Mouse (Mus musculus) lung, adult 18-20 months (tissue): ENCODE data around the gene Stat3.
A peak's percentile ranks its signal among the peaks of the same experiment; 100 is the strongest.

ENCODE experiments used
- DNase-seq, 2 experiments: peaks; one replicate each; pipeline ENCODE4 v3.0.0; 2022; ENCODE audit warnings: mixed read lengths in 2 of 2

Gene Stat3

DNA sequence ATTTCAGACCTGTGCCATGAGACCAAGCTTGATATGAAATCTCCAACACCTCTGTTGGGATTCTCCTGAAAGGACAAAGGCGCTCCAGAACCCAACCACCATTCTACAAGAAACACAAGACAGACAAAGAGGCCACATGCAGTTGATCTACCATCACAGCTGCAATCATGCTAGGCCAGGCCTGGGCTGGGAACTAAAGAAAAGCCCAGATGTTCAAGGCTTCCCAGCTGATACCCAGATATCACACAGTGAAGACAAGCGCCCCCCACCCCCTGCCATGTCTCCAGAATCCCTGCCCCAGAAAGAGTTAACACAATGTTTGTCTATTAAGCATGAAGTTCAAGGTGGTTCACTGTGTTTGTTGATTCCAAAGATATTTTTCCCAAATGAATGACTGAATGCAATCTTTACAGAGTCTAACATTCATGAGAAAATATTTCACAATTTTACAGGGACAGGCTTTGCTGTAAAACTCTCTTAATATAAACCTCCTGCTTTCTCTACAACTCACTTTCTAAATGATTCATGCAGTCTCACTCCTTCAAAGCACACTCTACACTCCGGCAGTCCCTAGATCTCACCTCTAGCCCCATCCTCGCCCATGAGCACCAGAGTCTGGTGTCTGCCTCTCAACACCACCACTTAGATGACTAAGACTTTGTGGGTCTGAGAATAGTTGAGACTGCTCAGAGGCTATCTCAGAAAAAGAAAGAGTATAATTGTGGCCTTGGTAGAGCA lies 18.3 kb downstream of the Stat3 start:
- no peak for DNase-seq

DNA sequence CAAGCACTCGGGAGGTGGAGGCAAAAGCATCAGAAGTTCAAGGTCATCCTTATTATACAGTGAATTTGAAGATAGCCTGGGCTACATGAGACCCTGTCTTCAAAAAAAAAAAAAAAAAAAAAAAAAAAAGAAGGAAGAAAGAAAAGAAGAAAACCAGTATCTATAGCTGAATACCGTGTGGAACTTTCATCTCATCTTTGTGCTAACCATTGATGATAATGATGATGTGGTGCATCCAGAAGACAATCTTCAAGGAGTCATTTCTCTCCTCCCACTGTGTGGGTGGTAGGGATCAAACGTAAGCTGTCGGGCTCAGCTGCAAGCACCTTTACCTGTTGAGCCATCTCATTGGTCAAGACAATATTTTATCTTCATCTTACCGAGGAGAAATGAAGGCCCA lies 21.3 kb downstream of the Stat3 start:
- DNase-seq, result no peak

DNA sequence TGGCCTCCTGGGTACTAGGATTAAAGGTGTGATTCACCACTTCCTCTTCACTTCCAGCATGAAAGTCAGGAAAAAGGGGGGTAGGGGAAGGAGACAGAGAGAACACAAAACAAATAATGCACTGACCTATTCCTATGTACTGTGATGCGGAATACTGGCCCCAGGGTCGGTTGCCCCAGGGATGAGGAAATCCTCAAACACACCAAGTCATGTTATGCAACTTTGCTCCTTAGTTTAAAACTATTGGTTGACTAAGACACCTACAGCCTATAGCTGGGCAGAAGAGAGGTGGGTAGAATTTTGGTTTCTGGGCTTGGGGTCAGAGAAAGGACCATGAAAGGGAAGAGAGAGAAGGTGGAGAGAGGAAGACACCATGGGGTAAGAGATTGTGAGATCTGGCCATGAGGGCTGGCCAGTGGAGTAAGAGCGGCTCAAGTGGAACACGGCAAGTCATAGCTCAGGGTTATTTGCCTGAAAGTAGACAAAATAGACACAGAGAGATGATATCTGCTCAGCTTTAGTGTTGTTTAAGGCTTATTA lies 22.8 kb downstream of the Stat3 start:
- DNase-seq, result no peak

DNA sequence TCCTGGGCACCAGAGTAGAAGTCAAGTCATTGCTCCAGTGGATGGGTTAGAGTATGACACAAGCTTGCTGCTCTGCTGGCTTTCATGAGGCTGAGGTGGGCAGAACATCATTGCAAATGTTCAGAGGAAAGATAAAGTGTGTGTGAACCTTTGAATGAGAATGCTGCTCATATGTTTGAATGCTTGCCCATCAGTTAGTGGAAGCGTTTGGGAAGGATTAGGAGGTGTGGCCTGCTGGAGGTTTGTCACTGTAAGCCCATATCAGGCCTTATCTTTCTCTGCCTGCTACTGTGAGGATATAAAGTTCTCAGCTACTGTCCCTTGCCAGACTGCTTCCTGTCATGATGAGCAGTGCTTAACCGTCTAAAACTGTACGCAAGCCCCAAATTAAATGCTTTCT lies 24.3 kb downstream of the Stat3 start:
- no peak for DNase-seq

DNA sequence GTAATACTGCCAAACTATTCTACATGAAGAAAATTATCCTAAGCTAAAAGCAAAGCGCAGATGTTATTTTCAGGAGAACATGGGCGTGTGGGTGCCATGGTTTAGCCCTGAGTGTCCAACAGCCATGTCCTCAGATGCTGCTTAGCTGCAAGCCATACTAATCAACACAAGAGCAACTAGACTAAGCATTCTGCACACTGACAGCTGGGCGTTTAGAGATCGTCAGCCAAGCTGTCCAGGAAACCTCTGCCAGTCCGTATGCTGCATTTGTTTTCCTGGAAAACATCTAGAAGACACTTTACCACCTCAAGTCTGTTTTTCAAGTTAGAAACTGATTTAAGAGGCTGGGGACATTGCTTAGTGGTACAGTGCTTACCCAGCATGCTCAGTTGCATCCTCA lies 24.9 kb downstream of the Stat3 start:
- DNase-seq, result no peak

DNA sequence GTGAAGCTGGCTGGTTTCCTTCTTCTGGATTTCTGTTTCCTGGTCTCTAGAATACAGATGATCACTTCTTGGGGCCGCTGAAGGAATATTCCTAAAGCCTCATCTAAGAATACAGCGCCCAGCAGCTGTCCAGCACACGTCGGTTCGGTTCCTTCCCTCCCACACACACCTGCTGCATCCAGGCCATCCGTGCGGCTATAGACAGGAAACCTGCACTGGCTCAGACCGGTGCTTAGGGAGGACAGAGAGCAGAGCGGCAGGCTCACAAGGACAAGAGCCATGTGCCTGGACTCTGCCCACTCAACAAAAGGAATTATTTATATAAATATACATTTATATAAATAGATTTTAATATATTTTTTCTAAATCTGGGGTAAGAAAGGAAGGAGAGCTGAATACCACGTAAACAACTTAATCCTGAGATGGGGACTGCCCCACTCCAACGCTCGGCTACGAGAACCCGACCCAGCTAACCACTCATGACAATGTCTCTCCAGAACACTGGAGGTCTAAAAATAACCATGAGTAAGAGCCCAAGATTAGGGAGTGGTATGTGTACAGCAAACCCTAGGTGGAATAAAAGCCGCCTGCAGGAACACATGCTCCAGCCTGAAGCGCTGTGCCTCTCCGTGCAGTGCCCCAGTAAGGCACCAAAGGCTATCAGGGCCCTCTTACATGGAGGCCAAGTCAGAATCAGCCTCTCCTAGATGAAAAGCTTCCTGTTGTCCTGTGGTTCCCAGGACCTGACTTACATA lies 26.8 kb downstream of the Stat3 start:
- DNase-seq, result peak; percentile 58 to 64

DNA sequence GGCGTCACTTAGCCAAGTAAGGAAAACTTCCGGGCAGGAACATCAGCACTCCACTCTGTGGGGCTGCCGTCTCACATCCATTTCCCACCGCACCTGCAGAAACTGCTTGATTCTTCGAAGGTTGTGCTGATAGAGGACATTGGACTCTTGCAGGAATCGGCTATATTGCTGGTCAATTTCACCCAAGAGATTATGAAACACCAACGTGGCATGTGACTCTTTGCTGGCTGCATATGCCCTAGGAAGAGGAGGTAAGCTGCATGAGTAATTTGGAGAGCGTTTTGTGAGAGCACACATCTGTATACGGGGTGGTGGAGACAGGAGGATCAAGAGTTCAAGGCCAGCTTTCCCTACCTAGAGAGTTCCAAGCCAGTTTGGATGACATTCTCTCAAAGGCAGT lies 30.8 kb downstream of the Stat3 start:
- no peak for DNase-seq

DNA sequence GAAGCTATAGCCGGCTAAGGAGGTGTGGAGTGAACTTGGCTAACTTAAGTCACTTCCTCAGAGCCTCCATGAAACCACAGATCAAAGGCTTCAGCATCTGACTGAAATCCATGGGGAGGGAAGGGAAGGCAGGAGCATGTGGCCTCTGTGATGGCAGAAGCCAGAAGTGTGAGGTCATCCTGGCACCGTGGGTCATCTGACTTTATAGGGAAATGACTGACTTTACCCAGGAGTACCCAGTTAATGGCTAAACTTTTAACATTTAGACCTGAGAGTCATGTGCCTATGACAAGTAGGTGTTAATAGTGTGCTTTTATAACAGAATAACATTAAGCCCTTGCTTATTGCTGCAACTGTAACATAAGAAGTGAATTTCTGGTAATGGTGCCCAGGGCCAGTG lies 31.2 kb downstream of the Stat3 start:
- DNase-seq, result no peak

DNA sequence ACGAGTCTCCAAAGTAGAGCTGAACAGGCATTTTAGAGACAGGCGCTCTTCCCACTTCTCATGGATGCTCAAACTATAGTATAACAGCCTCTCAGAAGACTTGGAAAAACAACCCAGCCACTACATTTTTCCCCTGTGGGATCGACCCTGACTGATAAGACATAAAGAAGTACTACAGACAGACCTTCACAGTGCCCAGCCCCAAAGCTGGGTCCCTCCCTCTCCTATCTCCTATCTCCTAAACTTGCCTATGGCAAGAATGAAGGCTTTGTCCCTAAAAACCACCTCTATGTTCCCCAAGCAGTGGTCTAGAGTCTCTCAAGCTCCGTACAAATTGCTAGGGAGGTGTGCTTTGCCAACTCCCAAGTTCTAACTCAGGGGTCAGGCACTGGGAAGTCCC lies 32.5 kb downstream of the Stat3 start:
- DNase-seq, result no peak

DNA sequence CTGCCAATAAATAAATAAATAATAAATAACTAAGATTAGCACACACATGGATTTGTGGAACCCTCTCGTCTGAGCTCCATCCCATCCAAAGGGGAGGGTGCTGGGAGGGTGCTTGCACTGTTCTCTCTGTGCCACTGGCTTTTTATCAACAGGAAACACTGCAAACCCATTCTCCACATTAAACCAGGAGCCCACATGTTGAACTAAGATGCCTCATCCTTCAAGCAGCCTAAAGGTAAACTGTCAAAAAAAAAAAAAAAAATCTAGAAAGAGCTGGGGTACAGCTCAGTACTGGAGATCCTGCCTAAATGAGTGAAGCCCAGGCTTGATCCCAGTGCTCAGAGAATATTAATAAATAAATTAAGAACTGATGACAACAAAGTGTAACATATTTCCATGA lies 33.4 kb downstream of the Stat3 start:
- DNase-seq, result no peak

DNA sequence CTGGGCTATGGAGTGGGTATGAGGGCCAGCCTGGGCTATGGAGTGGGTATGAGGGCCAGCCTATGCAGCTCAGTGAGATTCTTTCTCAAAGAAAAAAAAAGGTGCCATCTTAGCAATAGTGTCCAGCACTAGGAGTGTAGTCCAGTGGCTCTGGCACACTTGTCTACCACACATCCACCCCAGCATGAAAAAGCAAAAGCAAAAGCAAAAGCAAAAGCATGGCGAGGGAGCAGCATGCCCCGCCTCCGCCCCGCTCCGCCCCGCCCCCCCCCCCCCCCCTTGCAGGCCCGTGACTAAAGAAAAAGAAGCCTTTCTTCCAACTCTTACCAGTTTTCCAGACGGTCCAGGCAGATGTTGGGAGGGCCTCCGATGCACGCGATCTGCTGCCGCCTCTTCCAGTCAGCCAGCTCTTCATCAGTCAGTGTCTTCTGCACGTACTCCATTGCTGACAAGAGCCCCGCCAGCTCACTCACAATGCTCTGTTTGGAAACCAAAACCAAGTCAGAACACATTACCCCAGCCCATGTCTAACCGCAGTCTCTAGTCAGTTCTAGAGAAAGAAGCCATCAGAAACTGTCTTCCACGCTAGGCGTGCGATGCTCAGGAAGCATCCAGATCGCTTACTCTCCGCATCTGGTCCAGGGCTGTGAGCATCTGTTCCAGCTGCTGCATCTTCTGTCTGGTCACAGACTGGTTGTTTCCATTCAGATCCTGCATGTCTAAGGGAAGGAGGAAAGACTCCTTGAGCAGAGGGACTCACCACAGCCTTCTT lies 34.6 kb downstream of the Stat3 start:
- DNase-seq, result no peak

DNA sequence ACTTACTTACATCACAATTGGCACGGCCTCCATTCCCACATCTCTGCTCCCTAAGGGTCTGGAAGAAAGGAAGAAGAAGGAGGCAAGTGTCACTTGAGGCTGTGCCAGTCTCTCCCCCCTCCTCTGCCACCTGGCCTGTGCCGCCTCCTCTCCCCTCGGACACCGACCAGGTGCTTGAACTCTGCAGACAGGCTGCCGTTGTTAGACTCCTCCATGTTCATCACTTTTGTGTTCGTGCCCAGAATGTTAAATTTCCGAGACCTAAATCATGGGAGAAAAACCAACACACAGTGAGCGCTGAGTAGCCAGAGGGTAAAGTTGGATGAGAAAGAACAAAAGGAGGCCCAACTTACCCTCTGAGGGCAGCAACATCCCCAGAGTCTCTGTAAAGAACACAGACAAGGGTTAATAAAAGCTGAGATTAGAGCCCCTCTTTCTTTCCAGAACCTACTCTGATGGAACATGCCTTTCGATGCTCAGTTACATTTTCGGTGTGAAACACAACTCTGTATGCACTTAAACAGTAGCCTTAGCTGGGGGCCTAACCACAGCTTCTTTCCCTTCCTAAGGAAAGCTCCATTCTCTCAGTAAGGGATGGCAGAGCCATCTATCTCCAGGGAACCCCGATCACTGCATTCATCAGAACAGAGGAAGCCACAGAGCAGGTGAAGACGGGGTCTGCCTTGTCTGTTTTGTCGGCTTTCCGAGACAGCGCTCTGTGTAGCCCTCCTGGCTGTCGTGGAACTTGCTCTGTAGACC lies 40.7 kb downstream of the Stat3 start:
- no peak for DNase-seq

DNA sequence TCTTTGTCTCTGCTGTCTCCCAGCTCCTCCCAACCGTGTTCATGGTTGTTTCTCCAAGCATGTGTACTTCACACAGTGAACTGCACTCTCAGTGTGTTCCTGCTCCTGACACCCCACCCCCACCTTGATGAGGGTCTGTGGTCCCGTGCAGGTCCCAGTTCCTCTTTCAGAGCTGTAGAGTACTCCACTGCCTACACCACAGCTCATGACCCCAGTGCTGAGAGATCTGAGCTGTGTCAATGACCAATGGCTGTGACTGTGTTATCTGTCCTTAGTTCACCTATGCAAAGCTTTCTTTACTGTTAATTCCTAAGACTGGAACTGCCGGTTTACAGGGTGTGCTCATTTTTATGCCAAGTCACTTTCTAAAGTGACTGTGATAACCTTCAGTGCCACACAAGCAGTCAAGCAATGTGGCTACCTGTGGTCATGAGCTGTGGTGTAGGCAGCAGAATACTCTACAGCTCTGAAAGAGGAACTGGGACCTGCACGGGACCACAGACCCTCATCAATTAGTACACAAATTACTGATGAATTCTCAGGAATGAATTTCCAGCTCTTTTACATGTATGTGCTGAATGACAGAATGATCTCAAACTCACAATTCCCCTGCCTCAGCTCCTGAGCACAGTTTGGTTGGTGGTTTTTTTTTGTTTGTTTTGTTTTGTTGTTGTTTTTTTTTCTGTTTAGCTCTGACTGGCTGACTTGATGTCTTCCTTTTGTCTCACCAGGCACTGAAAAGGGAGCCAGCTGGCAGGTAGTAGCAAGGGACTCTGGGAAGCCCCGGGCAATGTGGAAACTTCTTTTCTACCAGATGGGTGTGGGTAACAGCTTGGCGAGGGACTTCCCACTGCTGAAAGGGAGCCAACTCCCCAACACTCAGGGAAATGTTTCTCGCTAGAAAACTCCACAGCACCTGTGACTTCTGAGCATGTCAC lies 41.8 kb downstream of the Stat3 start:
- DNase-seq, result peak; percentile 51 to 63

DNA sequence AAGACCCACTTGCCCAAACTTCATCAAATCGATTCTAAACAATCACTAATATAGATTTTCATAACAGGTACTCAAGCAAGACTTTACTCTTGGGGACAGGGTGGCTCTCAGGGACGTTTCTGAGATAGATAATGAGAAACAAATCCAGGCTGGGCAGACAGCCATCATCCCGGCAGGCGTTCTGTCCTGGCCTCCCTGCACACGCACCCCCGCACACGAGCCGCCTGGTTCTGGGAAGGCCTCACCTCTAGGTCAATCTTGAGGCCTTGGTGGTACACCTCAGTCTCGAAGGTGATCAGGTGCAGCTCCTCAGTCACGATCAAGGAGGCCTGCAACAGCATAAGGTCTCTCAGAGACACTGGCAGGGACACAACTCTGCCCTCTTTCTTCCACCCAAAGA lies 43.3 kb downstream of the Stat3 start:
- DNase-seq, result no peak

DNA sequence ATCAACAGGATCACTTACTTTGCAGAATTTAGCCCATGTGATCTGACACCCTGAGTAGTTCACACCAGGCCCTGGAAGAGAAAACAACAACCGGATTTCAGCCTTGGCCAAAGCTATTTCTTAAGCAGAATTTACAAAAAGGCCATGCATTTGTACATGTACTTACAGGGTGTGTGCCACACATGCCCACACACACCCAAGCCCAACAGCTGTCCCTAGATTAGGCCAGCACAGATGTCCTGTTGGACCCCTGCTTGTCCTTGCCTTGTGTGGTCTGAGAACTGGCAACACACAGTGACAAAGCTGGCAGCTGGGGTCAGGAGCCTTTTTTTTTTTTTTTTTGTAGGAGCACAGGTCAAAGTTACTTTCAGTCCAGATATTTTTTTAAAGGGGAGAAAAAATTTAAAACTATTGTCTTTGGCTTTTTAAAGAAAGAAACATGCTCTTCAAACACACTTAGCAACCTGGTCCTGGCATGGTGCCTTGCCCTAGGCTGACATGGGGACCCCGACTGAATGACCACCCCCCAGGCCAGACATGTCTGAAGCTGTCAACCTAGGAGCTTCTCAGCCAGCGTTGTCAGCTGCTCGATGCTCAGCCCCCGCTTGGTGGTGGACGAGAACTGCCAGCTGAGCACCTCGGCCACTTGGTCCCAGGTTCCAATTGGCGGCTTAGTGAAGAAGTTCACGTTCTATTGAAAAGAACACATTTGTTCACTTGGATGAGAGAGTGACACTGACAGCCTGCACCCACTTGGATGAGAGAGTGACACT lies 45.0 kb downstream of the Stat3 start:
- no peak for DNase-seq

DNA sequence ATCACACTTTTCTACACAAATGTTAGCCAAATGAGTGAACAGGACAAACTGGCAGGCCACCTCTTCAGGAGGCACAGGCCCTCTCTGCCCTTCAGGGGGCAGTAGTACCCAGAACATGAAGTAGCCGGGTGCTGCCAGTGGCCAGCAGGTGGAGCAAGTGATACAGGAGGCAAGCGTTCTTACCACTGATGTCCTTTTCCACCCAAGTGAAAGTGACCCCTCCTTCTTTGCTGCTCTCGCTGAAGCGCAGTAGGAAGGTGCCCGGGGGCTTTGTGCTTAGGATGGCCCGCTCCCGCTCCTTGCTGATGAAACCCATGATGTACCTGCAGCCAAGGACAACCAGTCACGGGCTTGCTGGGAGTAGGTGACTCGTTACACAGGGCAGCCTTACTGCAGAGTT lies 45.9 kb downstream of the Stat3 start:
- peak; percentile 89 to 93 for DNase-seq

DNA sequence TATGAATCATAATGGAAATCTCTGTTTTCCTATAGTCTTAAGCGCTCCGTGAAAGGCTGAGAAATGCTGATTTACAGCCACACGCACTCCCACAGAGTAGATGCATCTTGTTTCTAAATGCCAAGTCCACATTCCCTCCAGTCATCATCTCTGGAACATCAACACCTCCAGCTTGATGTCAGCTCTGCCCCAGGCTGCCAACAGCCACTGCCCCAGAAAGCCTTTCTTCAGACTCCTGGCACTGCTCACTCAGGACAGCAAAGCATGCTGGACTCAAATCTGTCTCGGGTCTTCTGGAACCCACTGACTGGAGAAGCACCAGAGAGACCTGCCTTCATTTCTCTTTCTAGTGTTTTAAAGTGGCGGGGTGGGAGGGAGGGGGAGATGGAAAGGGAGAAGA lies 46.9 kb downstream of the Stat3 start:
- no peak for DNase-seq

DNA sequence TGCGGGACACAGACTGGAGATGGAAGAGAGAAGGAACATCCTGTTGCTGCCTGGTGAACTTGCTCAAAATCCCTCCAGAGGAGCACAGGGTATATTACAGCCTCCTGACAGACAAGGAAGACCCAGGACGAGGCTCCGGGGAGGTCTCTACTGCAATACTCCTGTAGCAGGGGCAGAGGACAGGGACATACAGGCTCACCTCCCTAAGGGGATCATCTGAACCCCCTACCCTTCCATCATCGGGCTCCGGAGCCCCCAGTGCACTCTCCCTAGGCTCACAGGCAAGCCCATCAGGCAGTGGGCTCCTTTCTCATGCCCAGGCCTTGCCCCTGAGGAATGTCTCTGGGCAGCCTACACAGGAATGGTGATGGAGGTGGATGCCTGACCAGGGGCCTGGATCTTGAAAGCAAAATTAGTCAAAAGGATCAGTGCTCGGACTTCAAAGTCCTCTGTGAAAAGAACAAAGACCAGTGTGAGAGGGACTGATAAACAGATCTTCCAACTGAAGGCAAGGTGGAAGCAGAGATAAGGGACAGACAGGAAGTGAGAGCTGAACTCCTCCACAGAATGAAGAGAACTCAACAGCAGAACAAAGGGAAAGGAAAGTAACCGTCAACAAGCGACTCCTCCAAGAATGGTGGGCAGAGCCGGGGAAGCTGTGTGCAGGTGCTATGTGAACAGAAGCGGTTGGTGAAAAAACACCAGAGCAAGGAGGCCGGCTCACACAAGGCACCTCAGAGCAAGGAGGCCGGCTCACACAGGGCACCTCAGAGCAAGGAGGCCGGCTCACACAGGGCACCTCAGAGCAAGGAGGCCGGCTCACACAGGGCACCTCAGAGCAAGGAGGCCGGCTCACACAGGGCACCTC lies 47.9 kb downstream of the Stat3 start:
- no peak for DNase-seq

DNA sequence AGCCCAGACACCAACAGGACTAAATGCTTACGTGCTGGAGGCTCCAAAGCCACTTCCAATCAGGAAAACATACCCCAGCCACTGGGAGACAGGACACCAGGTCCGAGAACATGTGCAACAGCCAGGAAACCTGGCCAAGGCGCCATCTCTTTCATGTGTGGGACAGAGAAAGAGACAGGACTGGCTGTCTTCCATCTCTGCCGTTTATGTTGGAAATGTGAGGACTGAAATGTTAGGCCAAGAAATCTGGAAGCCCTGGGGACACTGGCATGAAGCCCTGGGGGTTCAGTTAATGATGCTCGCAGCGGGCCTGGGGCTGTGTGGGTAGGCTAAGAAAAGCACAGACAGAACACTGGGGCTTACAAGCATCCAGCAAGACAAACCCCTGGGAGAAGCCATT lies 48.9 kb downstream of the Stat3 start:
- DNase-seq, result no peak

DNA sequence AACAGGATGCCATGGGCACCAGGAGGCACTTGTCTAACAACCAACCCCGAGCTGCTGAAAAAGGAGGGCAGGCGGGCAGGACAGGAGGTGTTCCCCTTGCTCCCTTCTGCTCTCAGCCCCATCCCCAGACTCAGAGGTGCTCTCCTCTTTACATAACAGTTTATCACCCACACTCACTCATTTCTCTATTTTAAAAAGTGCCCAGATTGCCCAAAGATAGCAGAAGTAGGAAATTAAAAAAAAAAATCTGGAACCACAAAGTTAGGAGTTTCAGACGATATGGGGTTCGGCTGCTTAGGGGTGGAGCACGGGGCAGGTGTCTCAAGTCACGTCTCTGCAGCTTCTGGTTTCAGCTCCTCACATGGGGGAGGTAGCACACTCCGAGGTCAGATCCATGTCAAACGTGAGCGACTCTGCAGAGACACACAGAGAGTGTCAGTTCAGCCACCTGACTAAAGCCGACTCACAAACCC lies 51.0 kb downstream of the Stat3 start:
- DNase-seq, result no peak
